Mouse (Mus musculus): Measurements from ENCODE around the gene Selenov. TPM values are rescaled to one million over a fixed set of nuclear protein-coding genes. Genes with fewer than 3 reads are reported as not detected.

Gene Selenov
- total RNA-seq, 4 experiments from 2014 or later: 0.28 TPM; not detected in 3

Other genes starting within 250 kb of the Selenov start
- 100 to 1,000 TPM; 150 to 167 (median 162) TPM for gene Psmc4, start 241.1 kb downstream of the Selenov start, total RNA-seq (2022)
- gene Fcgbp, start 219.9 kb downstream of the Selenov start, total RNA-seq (2022): not detected
- gene 9530053A07Rik, start 161.7 kb downstream of the Selenov start, total RNA-seq (2022): not detected
- 100 to 1,000 TPM in 1 of 4 experiments, 10 to 100 TPM in 3; 80.8 to 102 (median 88.7) TPM for gene Fbl, start 121.5 kb downstream of the Selenov start, total RNA-seq (2022)
- gene Dyrk1b, start 111.7 kb downstream of the Selenov start, total RNA-seq (2022): 10 to 100 TPM; 29.4 to 35.8 (median 34.7) TPM
- gene Eid2, start 23.3 kb downstream of the Selenov start, total RNA-seq (2022): 10 to 100 TPM; 22.6 to 28.2 (median 24.6) TPM
- 10 to 100 TPM; 17.2 to 19.9 (median 18.7) TPM for gene Eid2b, start 13.4 kb downstream of the Selenov start, total RNA-seq (2022)
- under 1 TPM; 0.14 to 0.62 (median 0.40) TPM for gene Dll3, start 11.1 kb upstream of the Selenov start, total RNA-seq (2022)
- gene Timm50, start 20.9 kb upstream of the Selenov start, total RNA-seq (2022): 10 to 100 TPM; 68.5 to 83.7 (median 71.2) TPM
- gene Supt5, start 47.6 kb upstream of the Selenov start, total RNA-seq (2022): 100 to 1,000 TPM; 135 to 251 (median 169) TPM
- gene Rps16, start 59.5 kb upstream of the Selenov start, total RNA-seq (2022): 1,000 to 10,000 TPM in 3 of 4 experiments, 100 to 1,000 TPM in 1; 948 to 1,196 (median 1,106) TPM
- 10 to 100 TPM; 13.6 to 28.9 (median 20.9) TPM for gene Plekhg2, start 81.4 kb upstream of the Selenov start, total RNA-seq (2022)
- gene Zfp36, start 89.1 kb upstream of the Selenov start, total RNA-seq (2022): 10 to 100 TPM; 12.8 to 33.6 (median 21.5) TPM
- 10 to 100 TPM; 24.5 to 44.1 (median 29.5) TPM for gene Med29, start 101.5 kb upstream of the Selenov start, total RNA-seq (2022)
- gene Paf1, start 101.8 kb upstream of the Selenov start, total RNA-seq (2022): 100 to 1,000 TPM in 1 of 4 experiments, 10 to 100 TPM in 3; 61.6 to 102 (median 87.9) TPM
- 10 to 100 TPM in 2 of 4 experiments, 1 to 10 TPM in 2; 7.5 to 13.5 (median 11.3) TPM for gene Gmfg, start 146.3 kb upstream of the Selenov start, total RNA-seq (2022)
- 10 to 100 TPM; 19.3 to 27.7 (median 24.5) TPM for gene Lrfn1, start 160.8 kb upstream of the Selenov start, total RNA-seq (2022)
- under 1 TPM in 1 of 4 experiments, not detected in 3; 0.46 TPM for gene Ifnl2, start 219.3 kb upstream of the Selenov start, total RNA-seq (2022)
- gene Ifnl3, start 231.7 kb upstream of the Selenov start, total RNA-seq (2022): not detected
- gene Sycn, start 249.7 kb upstream of the Selenov start, total RNA-seq (2022): not detected